Comparison of ENCODE assay signal across 11 mouse cellular contexts in genomic region chr12:80091080-80091479, GRCm38 (mm10). TPM values are rescaled to one million over a fixed set of nuclear protein-coding genes. Genes with fewer than 3 reads are reported as not detected.
A peak's percentile ranks its signal among the peaks of the same experiment; 100 is the strongest.
DNase-seq lines count a peak whose midpoint lies in the region; ATAC-seq lines count a peak whose summit lies in the region.
"Had no signal": no experiment of that assay in that cellular context is flagged by ENCODE, and none has a peak within 500 bp of the region (broad histone marks: within the 10 kb centered on the region; RNA-seq: fewer than 3 reads in every experiment).

No protein-coding gene starts in this region.

- WGBS in heart, embryonic 13.5 days, result 14% methylated on average over 8 of the region's 8 CpGs

- H3K27ac ChIP-seq in heart, embryonic 13.5 days (replicated peaks), result peak overlapping the region; percentile 80

- no peaks in the 10 kb centered on the region for H3K9me3 ChIP-seq in heart, embryonic 13.5 days
- H3K9me3 ChIP-seq: G1E had no signal

- no peaks in the 10 kb centered on the region for H3K27me3 ChIP-seq in heart, embryonic 13.5 days (replicated peaks)

- intact Hi-C loops in heart, postnatal 14 days (cut with DNase I), result no loop called here

- no peak for ATAC-seq in heart, embryonic 13.5 days (ENCODE audit: extremely low read depth, insufficient number of reproducible peaks, low FRiP score, low TSS enrichment)
- ATAC-seq: inflammation-experienced regulatory T-cells, adult 6 months had no signal

- H3K9ac ChIP-seq in heart, embryonic 13.5 days, result peak overlapping the region; percentile 12

- H3K36me3 ChIP-seq in heart, embryonic 13.5 days, result no peaks in the 10 kb centered on the region
- H3K36me3 ChIP-seq: G1E had no signal

- DNase-seq in heart, postnatal 14 days, result no peak
- DNase-seq in A20 (ENCODE audit: low read depth, low spot score) (peak; percentile 31), liver (peak; percentile 52)
- DNase-seq in embryo, embryonic 10.5 days (ENCODE audit: low spot score), result peak; percentile 14
- no peak for DNase-seq in Muller cell, postnatal 12 days (ENCODE audit: inconsistent ontology term)
- DNase-seq in gastrocnemius, postnatal 4 days (ENCODE audit: low spot score in 2 of 2), result no peak
- DNase-seq in gastrocnemius, postnatal 25 days, result no peak
- DNase-seq: thymus, adult 2 months had no signal

- peaks cover 28% of the 10 kb centered on the region for H3K4me1 ChIP-seq in heart, embryonic 13.5 days

- peak overlapping the region; percentile 31 for H3K4me2 ChIP-seq in heart, embryonic 13.5 days

- no peak overlapping the region for H3K4me3 ChIP-seq in heart, embryonic 13.5 days

RNA-seq across cellular contexts. Expression of gene Zfp36l1, which starts 21.7 kb away (rescaled TPM):
- 89.3 and 96.2 TPM in 2 replicates for polyA plus RNA-seq in heart, embryonic 13.5 days (2015; fragmentation: Nextera tagmentation; extraction: Ambion mirVana)
- 10 to 100 TPM; 97.5 to 98.7 TPM for total RNA-seq in heart, postnatal 14 days (2021)
- 100 to 1,000 TPM; 132 to 157 TPM for total RNA-seq in gastrocnemius, postnatal 4 days (2021)
- total RNA-seq in gastrocnemius, postnatal 25 days (2021), result 10 to 100 TPM; 23.0 to 27.2 TPM

Comparison
In these comparisons a context has a peak if more than half of its experiments do, and no peak if none do; other contexts are left out.
1. DNase-seq: peak in A20 (single experiment), embryo, embryonic 10.5 days (single experiment) and liver (single experiment); none in heart, postnatal 14 days (0 of 2), Muller cell, postnatal 12 days (single experiment), gastrocnemius, postnatal 4 days (0 of 2) and gastrocnemius, postnatal 25 days (single experiment).